Mouse (Mus musculus) fibroblast of lung, adult 2 months (primary cell): ENCODE data around the gene Spata25.
A peak's percentile ranks its signal among the peaks of the same experiment; 100 is the strongest.
"Not testable (repeated sequence)": the region's sequence is repeated elsewhere in the genome, so short reads cannot be mapped to it uniquely, and the experiment has no call there.

Experiments
- DNase-seq: peaks from one replicate; pipeline ENCODE4 v3.0.0-alpha.2; 2011; ENCODE audit warnings: low read depth

The Spata25 gene

GRCm38 (mm10) chr2:164804533-164805331 lies 23.6 kb downstream of the Spata25 start, which contains the start of the genes Acot8 and Zswim3:
Gene Acot8, minus strand, starts transcription at chr2:164804882.
Gene Zswim3, plus strand, starts transcription at chr2:164805098.
- DNase-seq: peak; percentile 91

DNA sequence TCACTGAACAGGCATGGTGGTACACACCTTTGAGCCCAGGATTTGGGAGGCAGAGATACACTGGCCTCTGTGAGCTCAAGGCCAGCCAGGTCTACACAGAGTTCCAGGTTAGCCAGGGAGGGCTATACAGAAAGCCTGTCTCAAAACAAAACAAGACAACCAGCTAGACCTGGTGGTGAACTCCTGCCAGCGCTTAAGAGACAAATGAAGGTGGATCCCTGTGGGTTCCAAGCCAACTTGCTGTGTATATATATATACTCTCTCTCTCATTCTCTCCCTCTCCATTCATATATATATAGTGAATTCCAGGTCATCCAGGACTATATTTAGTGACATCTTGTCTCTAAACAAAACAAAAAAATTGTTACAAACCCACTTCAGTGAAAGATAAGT lies 24.4 kb downstream of the Spata25 start:
- no peak for DNase-seq

GRCm38 (mm10) chr2:164803201-164803920 lies 25.0 kb downstream of the Spata25 start:
- DNase-seq: no peak

- no peak for DNase-seq
Observed at GRCm38 (mm10) chr2:164800252-164801004, 27.9 kb downstream of the Spata25 start.

- DNase-seq: not testable (repeated sequence)
Observed at GRCm38 (mm10) chr2:164798554-164798953, 29.8 kb downstream of the Spata25 start.

- no peak for DNase-seq
Observed at GRCm38 (mm10) chr2:164795868-164796267, 32.5 kb downstream of the Spata25 start.

- peak; percentile 70 for DNase-seq
Observed at GRCm38 (mm10) chr2:164794293-164794692, 34.0 kb downstream of the Spata25 start.

DNA sequence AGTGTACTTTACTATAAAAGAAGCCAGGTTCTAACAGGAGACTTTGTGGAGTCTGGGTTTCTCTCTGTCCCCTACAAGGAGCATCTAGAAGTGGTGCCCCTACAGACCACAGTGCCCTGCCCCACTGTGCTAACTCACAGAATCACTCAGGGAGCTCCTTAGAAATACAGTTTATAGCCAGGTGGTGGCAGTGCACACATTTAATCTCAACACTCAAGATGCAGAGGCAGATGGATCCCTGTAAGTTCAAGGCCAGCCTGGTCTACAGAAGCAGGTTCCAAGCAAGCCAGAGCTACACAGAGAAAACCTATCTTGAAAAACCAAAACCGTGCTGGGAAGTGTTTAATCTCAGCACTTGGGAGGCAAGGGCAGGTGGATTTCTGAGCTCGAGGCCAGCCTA lies 34.6 kb downstream of the Spata25 start:
- no peak for DNase-seq

DNA sequence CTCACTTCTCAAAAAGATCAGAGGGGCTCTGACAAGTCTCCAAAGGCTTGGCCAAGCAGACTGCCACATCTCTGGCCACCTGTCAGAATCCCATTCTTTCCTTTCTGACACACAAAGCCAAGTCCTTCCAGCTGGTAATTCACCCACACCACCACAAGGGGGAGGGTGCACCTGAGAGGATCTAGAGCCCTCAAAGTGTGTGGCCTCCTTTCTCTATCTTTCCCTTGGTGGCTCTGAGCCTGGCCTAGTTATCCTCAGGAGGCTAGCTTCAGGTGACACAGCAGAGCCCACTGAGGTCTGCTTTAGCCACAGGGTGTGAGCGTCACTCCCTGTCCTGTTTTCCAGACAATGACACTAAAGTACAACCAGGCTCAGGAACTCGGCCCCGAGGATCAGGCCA lies 35.1 kb downstream of the Spata25 start:
- no peak for DNase-seq

DNA sequence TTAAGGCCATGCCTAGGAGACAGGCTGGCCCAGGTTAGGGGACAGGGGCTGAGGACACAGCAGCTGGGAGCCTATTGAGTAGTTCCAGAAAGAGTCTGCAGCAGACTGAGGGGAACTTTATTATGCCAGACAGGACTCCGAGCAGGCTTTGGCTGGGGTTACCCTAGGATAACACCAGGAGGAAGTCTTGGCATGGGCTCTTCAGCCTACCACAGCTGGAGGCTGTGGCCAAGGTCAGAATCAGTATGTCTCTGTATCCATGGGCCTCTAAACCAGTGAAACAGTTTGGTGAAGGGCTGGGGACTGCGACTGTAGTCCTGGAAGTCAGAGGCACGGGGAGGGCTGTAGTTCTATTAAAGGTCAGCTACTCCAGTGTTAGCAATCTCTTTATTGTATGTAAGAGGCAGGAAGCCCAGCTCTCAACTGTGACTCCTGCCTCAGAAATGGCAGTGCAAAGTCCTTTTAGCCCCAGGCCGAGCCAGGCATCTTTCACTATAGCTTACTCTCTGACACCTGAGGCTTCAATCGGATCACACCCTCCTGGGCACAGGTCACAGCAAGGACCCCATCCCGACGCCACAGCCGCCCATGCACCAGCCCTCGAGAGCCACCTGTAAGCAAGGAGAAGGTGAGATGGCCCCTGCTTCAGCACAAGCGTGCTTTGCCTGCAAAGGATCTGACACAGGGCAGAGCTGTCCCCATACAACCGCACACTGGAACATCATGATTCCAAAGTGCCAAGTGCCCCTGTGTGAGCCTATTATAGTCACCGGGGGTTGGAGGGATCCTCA lies 35.7 kb downstream of the Spata25 start:
- DNase-seq: no peak

DNA sequence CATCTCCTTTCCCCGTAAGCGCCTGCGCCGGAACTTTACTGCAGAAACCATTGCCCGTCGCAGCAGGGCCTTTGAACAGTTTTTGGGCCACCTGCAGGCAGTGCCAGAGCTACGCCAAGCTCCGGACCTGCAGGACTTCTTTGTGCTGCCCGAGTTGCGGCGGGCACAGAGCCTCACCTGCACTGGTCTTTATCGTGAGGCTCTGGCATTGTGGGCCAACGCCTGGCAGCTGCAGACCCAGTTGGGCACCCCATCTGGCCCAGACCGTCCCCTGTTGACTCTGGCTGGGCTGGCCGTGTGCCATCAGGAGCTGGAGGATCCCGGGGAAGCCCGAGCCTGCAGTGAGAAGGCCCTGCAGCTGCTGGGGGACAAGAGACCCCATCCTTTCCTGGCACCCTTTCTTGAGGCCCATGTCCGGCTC lies 36.5 kb downstream of the Spata25 start:
- no peak for DNase-seq

GRCm38 (mm10) chr2:164790451-164790850 lies 37.9 kb downstream of the Spata25 start:
- no peak for DNase-seq

GRCm38 (mm10) chr2:164788411-164788810 lies 39.9 kb downstream of the Spata25 start:
- DNase-seq: no peak

DNA sequence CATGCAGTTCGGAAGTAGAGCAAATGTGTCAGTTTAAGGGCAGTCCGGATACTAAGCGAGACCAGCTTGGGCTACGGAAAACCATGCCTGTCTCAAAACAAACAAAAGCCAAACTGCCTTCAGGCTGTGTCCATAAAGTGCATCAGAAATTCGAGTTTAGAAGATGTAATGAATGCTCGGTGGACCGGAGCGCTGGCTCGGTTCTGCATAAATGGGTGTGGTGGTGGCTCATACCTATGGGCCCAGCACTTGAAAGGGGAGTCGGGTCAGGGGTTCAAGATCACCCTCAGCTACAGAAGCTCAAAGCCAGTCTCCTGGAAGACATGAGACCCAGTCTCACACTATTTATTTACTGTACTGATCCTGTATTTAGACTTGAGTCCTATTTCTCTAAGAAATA lies 40.6 kb downstream of the Spata25 start:
- DNase-seq: no peak

DNA sequence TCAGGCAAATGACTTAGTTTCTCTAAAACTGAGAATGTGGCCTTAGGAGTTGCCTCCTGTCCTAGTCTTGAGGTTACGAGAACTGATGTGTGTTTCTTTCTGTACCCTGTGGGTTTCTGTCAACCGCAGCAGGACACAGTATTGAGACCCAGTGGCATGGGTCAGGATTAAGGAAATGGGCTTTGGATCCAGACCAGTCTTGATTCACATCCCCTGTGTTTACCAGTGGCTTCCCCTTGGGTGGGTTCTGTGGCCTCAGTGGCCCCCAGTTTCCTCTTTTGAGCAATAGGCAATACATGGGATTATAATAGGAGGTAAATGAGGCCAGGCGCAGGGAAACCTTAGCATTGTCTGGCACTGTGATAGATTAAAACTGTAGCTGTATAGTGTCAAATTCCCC lies 41.3 kb downstream of the Spata25 start:
- no peak for DNase-seq

DNA sequence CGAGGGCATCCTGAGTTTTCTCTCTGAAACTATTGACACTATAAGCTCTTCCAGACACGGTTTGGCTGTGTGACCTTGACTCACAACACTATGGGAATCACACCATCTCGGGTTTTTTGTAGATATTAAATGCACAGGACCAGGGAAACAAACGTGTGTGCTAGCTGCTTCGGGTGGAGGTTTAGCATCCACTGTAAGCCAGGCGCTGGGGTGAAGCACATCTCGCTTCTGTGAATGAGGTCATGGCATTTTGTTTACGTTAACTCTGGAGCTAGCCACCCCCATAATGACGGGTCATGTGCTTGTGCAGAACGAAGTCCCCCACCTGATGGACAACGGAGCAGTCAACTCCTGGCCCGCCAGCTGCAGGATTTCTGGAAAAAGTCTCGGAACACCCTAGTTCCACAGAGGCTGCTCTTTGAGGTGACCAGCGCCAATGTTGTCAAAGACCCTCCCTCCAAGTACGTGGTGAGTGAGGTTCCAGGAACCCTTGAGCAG lies 41.9 kb downstream of the Spata25 start:
- DNase-seq: no peak

GRCm38 (mm10) chr2:164785481-164786387 lies 42.6 kb downstream of the Spata25 start, which contains the start of gene Snx21:
Gene Snx21, plus strand, starts transcription at chr2:164785823.
- peak; percentile 84 for DNase-seq

- DNase-seq: peak; percentile 43
Observed at GRCm38 (mm10) chr2:164784869-164785420, 43.4 kb downstream of the Spata25 start.

DNA sequence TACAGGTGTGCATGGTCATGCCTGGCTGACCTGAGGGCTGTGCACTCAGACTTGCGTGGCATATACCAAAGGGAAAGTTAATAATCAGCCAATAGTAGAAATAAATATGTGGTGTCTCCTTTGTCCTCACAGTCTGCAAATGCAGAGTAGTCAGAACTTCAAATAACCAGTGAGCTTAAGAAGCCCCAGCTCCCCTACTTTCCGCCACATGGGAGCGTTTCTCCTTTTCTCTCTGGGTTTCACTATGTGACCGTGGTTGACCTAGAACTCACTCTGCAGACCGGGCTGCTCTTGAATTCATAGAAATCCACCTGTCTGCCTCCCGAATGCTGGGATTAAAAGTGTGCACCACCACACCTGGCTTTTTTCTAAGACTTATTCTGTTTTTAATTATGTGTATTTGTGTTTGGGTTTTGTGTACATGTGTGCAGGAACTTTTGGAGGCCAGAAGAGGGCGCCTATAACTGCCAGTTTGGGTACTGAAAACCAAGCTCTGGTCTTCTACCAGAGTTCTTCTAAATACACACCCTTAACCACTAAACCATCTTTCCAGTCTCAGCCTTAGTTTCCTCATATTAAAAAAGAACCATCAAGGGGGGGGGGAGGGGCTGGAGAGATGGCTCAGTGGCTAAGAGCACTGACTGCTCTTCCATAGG lies 44.3 kb downstream of the Spata25 start:
- no peak for DNase-seq
